Mouse (Mus musculus): ENCODE measurements around the gene Gm14137.
A peak's percentile ranks its signal among the peaks of the same experiment; 100 is the strongest.

Gm14137 gene

DNA sequence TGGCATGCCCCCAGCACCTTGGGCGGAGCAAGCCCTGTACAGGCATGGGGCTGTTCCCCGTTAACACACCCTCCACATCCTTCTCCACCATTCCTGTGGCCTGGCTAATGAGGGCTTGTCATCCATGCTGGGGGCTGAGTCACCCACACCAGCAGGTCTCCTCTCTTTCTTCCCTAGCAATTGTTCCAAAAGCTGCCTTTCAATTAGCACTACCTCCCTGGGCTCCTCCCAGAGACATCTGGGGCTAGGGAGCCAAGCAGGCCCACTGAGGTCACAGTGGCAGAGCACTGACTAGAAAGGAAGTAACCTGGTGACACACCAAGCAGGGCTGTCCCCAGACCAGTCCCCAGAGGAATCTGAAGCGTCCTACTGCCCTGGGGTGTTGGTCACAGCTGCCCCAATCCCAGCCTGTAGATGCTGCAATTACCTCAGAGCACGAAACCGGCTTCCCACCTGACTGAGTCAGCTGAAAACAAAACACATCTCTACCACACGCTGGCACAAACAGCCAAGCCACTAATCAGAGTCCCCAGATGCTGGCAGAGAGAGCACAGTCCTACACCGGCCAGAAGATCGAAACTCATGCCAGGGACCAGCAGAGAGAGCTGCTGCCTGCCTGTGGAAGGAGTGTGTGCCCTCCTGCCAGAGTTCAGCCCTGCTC lies at the start of gene Gm14137:
Gene Gm14137 (plus strand): TSS at position 519 of the 661 bp plus-strand sequence.
- DNase-seq: no peak

DNA sequence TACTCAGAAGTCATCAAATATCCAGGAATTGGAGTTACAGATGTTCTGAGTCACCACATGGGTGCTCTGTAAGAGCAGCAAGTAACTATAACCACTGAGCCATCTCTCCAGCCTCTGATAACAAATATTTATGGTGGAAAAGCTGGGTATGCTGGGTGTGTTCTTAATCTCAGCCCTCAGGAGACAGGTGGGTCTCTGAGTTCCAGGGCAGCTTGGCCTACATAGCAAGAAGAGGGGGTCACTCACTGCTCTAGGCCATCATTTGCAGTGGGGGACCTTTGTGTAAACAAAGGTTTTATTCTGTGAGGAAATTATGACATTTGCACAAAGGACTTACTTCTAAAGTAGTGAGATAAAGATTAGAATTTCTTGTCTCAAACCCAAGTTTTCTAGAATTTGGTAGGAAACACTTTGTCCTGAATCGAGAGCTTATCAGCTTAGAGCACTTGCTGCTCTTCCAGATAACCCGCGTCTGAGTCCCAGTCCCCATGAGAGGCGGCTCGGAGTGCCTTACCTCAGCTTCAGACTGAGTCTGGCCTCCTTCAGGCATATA lies 37.9 kb upstream of the Gm14137 start:
- no peak for DNase-seq

DNA sequence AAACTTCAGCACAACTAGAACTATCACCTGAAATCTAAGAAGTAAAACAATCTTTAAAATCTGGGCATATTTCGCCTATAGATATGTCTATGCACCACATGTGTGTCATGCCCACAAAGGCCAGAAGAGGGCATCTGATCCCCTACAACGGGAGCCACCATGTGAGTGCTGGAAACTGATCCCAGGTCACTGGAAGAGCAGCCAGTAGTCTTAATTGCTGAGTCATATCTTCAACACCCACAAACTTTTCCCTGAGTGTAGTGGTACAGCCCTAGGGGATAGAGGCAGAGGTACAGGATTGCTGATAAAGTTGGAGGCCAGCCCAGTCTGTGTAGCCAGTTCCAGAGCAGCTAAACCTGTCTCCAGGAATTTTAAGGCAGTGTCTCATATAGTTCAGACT lies 29.1 kb upstream of the Gm14137 start:
- DNase-seq: peak; percentile 10

DNA sequence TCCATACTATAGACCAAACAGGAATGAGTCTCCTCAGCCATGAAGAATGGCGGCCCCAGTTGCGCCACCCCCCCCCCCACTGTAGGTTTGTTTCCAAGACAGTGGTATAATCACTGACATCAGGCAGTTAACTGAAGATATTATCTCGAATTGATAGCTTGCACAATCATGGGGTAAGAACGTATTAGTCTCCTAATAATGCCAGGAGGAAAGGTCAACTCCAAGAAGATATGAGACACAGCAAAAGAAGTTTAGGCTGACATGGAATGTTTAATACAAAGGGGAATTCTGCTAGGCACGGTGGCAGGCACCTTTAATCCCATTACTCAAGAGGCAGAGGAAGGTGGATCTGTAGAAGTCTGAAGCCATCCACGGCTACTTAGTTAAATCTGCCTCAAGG lies 27.9 kb upstream of the Gm14137 start:
- no peak for DNase-seq

DNA sequence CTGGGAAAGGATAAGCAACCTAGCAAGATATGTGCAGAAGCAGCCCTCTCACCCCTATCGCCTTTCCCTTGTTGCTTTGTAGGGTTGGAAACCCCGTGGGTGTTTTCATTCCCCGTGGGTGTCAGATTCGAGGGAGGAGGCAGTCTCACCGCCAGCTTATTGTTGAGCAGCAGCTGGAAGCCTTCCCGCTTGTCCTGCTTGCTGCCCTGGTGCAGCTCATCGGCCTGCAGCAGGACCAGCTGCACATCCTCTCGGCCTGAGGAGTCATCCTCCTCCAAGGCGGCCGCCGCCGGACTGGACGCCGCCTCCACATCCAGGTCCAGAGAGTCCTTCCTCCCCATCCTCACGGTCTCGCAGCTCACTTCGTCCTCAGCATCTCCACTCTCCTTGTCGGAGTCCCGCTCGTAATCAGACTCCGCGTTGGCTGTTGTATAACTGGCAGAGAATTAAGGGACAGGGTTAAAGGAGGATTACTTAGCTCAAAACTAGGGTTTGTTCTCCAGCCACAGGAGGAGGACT lies 27.1 kb upstream of the Gm14137 start:
- no peak for DNase-seq

DNA sequence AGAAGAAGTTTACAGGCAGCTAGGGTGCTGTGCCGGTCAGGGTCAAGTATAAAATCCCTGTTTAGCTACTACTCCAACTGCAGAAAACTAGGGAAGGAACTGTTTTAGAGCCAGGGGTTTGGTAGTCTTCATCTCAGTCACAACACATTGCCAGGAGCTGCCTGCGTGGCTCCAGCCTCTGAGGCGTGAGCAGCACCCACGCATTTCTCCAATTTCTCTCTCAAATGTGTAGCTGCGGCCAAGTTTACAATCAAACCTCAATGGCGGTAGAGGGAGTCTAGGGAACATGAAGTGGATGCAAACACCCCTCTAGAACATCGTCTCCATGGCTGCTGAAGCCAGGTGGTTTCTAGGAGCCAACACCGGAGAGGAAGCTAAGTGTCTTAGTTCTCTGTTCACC lies 26.5 kb upstream of the Gm14137 start:
- DNase-seq: no peak

DNA sequence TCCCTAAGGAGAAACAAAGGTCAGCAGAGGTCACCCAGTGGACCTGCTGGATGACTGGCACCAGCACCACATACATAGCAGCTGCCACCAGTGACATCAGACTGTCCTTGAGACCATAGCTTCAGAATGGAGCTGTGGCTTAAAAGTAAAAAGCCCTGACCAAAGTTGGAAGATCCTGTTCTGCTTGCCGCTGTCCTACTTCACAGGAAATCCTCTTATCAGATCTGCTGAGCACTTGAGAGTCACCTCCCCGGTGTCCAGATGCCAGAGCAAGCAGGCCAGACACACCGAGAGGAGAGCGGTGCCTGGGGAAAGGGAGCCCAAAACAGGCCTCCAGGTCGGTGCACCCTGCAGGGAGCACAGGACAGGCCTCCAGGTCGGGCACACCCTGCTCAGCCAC lies 22.1 kb upstream of the Gm14137 start:
- DNase-seq: no peak

DNA sequence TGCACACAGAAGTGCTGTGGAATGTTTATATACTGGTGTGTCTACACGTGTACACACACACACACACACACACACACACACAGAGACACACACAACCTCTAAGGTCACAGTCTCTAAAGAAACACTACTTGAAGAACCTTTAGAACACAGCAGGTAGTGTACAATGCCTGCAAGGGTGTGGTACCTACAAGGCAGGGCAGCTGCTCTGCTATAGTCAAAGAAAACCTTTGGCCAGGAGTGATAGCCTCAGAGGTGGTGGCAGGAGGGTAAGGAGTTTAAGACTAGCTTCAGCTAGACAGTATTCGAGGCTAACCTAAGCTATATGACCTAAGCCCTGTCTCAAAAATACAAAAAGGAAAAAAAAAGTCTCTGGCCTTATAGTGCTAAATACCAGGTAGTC lies 19.6 kb upstream of the Gm14137 start:
- DNase-seq: no peak

DNA sequence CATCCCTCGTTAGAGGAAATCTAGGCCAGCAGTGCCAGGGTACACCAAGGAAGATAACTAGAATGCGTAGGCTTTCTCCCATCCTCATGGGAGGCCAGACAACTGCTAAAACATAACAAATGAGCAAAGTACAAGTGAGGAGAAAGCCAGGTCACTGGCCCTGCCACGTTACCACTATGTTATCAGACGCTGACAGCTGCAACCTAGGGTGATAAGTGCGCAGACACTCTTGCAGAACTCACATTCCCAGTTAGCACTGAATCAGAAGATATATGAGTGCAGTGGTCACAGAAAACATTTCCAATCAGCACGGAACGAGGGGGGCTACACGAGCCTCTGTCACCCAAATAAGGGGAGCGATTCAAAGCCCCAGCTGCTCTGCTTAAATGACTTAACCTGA lies 18.9 kb upstream of the Gm14137 start:
- DNase-seq: no peak

DNA sequence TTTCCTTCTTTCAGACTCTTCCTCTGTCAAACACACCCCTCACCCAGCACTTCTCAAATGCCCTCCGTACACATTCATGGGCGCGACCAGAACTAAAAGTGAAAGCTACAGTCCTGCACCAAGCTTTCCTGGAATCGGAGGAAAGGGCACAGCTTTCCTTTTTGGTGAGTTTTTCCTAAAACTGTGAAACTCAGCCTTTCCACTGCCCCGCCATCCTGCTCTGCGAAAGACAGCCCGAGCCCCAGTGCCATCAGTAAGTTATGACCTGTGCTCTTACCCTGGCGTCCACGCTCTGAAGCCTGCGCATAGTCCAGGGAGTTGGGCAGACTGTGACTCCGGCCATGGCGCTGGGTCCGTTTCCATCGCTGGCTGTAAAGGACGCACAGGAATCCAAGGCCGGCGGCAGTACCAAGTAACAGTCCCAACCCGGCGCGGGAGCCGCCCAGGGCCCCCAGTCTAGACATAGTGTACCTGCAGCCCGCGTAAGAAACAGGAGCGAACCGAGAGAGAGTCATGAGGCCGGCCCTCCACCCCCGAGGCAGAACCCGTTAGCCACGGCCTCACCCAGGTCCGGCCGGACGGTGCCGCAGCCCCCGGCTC lies 18.1 kb upstream of the Gm14137 start:
- DNase-seq: no peak

DNA sequence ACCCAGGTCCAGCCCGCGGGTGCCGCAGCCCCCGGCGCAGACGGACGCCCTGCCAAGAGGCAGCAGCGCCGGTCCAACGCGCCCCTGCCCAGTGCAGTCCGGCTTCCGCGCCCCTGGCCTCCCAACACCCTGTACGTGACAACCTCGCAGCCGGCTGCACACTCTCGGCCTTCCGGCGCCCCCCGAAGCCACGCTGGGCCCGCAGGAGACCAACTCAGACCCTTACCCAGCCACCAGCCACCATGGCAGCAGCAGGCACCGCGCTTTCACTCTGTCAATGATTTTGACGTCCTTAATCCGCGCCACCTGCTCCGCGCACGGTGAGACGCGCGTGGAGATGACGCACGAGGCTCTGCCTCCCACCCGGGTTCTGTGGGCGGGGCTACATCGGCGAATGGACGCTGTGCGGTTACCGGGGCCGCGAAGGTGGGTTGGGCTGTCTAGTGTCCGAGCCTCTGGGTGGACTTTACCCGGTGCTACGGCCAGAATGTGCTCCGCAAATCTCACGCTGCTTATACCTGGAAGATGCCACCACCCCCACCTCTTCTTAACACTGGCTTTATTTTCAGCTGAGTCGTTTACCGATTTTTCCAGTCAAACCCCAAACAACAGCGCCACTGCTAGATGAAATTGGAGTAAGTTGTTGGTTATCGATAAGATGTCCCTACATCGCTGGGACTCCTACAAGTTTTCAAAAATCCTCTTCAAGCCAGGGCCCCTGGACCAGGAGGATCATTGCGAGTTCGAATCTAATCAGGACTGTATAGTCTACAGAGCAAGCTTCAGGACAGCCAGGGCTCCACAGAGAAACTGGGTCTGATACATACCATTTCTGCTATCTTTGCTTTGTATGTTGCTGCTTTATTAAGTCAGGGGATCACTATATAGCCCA lies 17.4 kb upstream of the Gm14137 start, which contains the start of gene Rmdn3:
Gene Rmdn3 (minus strand): TSS at position 354 of the 892 bp plus-strand sequence.
- DNase-seq: peak; percentile 94

DNA sequence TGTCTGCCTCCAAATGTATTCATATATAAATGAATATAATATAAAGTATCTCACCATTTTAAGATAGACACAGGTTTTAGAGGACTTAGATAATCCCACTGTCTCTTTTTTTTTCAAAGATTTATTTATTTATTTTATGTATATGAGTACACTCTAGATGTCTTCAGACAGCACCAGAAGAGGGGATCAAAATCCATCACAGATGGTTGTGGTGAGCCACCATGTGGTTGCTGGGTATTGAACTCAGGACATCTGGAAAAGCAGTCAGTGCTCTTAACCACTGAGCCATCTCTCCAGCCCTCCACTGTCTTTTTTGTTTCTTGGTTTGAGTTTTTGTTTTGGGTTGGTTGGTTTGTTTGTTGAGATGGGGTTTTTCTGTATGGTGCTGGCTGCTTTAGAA lies 16.5 kb upstream of the Gm14137 start:
- DNase-seq: no peak

DNA sequence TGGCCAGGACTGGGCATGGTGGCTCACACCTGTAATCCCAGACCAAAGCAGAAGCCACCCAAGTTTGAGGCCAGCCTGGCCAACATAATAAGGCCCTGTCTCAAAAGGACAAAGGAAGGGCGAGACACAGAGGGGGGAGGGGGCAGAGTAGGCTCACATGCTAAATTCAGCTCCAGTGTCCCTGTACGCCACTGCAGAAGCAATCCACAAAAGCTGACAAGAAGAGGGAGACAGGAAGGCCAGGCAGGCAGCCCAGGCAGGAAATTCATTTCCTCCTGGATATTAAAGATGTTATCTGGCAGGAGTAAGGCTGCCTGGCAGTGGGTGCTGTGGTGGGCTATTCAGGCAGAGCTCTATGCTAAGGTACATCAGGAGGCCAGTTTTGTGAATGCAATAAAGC lies 13.1 kb upstream of the Gm14137 start:
- no peak for DNase-seq

DNA sequence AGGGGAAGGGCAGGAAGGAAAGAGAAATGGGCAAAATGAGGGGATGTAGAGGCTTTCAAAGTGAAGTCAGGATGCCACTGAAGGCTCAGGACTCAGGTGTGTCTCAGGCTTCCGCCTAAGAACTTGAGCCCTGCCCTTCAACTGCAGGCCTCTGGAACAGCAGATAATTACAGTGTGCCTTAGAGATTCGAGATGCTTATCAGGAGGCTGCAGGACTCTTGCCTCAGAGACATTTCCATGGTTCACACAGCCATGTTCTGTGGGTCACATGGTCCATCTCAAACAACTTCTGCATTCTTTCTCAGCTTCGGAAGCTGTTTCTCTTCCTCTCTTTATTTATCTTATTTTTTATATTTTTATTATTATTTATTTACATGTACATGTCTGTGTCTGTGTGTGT lies 11.2 kb upstream of the Gm14137 start:
- no peak for DNase-seq

DNA sequence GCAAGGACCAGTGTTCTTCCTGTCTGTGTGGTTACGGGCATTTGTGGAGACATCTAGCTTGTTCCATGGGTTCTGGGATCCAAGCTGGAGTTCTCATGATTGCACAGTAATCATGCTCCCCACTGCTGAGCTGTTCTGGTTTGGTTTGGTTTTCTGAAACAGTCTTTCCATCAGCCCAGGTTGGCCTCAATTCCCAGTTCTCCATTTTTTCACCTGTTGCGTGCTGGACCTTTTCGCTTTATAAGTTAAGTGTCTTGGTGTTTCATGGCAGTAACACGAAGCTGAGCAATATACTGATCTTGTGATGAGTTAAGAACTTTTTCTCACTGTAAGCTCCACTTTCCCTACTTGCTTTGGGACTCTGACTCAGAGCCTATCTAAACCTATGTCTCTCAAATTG lies 10.3 kb upstream of the Gm14137 start:
- no peak for DNase-seq

DNA sequence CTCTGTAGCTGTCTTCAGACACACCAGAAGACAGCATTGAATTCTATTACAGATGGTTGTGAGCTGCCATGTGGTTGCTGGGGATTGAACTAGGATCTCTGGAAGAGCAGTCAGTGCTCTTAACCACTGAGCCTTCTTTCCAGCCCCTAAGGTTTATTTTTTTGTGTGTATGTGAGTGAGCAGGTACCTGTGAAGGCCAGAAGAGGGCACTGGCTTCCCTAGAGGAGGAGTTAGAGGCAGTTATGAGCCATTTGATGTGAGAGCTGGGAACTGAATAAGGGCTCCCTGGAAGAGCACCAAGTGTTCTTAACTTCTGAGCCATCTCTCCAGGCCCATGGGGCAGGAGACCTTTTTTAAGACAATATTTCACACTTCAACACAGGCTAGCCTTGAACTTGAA lies 8.9 kb upstream of the Gm14137 start:
- no peak for DNase-seq

DNA sequence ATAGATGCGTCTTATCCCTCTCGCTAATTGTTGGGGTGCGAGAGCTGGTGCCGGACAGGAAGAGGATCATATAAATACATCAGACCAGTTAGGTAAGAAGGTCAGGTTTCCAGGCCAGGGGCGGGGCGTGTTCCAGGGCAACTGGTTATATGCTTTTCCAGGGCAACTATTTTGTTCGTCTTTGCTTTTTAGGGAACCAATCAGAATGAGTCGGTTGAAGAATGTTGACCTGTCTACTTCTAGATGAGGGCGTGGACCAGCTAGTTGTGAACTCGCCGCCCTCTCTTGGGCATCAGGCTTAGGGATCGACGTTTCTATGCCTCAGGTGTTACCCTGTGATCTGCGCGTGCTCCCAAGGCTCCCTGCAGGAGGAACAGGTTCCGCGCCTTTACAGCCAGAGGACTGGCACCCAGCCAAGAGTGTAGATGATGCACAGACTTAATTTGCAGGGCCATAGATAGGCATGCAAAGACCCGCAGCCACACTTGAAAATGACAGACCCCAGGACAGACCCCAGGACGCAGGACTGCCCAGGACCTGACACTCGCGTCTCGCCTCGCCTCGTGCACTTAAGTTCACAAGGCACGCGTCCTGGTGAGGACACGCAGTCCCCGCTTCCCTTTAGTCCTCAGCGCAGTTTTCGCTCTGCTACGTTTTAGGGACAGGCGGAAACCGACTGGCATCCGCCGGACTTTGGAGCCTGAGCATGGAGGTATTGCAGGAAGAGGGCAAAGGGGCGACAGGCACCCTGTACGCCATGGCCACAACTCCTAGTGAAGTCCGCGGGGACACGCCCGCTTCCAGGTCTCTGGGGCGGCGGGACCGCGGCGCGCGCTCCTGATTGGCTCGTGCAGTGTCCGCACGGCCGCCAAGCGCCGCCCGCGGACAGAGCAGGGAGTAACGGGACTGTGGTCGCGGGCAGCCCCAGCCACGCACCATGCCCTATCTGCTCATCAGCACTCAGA lies 7.1 kb upstream of the Gm14137 start, which contains the start of gene Gchfr:
Gene Gchfr (plus strand): TSS at position 873 of the 965 bp plus-strand sequence.
- DNase-seq: no peak

DNA sequence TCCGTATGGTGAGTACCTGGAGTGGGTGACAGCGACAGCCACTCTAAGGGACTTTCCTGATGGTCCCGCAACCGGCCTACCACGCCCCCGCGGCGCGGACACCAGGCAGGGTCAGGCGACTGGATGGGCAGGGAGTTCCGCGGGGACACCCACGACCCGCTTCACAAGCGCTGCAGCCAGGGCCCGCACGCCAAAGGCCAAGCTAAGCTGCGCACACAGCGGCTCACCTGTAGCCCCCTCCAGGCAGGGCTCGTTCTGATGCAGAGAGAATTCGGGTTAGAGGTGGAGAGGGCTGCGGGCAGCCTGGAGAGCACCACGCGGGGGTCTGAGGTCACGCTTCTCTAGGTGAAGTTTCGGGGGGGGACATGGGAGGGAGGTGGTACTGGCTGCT lies 6.4 kb upstream of the Gm14137 start:
- no peak for DNase-seq

DNA sequence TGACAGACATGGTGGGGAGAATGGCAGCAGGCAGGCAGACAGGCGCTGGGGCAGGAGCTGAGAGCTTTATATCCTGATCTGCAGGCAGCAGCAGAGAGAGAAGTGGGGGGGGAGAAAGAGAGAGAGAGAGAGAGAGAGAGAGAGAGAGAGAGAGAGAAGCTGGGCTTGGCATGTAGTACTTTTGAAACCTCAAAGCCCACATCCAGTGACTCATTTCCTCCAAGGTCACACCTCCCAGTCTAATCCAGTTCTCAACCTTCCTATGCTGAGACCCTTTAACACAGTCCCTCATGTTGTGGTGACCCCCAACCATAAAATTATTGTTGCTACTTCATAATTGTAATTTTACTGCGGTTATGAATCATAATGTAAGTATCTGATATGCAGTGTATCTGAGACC lies 4.0 kb upstream of the Gm14137 start:
- no peak for DNase-seq

DNA sequence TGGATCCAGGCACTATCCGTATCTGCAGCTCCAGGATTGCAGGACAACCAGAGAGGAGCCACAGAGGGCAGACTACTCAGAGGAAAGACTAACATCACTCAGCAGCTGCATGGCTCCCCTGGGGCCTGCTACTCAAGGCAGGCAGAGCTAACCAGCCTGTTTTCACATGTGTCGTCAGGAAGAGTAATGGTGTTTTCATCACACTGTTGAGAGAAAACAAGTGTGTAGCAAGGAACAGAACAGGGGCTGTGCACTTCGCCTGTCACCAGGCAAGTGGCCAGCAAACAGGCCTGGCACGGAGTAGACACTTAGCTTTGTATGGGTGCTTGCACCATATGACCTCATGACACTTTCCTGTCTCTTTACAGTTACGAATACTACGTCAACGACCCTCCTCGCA lies 2.7 kb upstream of the Gm14137 start:
- no peak for DNase-seq

DNA sequence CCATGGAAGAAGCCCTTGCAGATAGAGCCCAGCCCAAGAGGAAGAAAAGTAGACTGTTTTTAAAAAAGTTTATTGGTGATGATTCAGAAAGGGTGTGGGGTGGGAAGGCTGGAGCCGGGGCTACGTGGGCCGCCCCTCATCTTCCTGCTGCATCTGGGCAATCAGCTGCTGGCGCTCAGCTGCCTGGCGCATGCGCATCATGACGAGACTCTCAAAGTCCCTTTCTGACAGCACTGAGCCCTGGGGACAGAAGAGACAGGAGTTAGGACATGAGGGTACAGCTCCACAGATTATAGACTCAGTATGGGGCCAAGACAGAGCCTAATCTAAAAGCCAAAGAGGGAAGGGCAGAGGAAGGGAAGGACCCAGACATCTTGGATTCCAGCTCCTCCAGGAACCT lies 1.9 kb upstream of the Gm14137 start:
- no peak for DNase-seq
